Mouse (Mus musculus) adrenal gland (tissue): ENCODE measurements around the gene Aox1.
"Not testable (repeated sequence)": the region's sequence is repeated elsewhere in the genome, so short reads cannot be mapped to it uniquely, and the experiment has no call there.

Source experiments
- intact Hi-C: fragments of 180-260 bp; cut with DNase I; formaldehyde crosslinking; loops from one replicate; pipeline ENCODE4 v1.15.1; 2025
- long read RNA-seq, 2 experiments: library from polyadenylated mRNA; unstranded; transcript quantifications; one replicate each; pipeline ENCODE4 v2.0.0; 2020; ENCODE audit warnings: borderline replicate concordance in 1 of 2; ENCODE audit not compliant: insufficient replicate concordance in 1 of 2

Gene Aox1
- long read RNA-seq, experiment 1, full-length matches to known transcripts: 1 of 12 reads
- long read RNA-seq, experiment 1, partial matches to known transcripts: 10 of 12 reads
- long read RNA-seq, experiment 1, other reads (novel, unspliced or antisense): 1 of 12 reads
- long read RNA-seq, experiment 2, partial matches to known transcripts: 5 of 6 reads
- long read RNA-seq, experiment 2, other reads (novel, unspliced or antisense): 1 of 6 reads

DNA sequence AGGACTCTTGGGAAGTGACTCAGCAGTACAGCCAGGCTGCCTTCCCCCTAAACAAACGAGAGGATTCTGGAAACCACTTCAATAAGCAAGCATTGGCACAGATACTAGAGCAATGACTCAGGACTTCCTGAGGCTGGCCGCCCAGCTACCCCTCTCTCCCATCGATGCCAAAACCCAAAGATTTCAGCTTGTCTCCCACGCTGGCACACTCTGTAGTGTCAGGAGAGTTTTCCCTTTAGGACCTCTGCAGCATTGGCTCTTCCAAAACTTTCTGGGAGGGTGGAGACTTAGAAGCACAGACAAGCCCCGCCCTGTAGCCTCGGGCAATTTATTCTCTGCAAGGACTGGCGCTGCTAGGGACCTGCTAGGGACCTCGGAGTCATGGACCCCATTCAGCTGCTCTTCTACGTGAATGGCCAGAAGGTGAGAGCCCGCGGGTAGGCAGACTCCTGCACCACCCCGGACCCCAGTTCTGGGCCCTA lies at the start of gene Aox1:
TSS of gene Aox1 (plus strand) at position 296 of the 482 bp plus-strand sequence.
- intact Hi-C loops: loop anchor here (10.0 kb wide), 1 partner anchor 605 kb away; no protein-coding TSS in a partner anchor

DNA sequence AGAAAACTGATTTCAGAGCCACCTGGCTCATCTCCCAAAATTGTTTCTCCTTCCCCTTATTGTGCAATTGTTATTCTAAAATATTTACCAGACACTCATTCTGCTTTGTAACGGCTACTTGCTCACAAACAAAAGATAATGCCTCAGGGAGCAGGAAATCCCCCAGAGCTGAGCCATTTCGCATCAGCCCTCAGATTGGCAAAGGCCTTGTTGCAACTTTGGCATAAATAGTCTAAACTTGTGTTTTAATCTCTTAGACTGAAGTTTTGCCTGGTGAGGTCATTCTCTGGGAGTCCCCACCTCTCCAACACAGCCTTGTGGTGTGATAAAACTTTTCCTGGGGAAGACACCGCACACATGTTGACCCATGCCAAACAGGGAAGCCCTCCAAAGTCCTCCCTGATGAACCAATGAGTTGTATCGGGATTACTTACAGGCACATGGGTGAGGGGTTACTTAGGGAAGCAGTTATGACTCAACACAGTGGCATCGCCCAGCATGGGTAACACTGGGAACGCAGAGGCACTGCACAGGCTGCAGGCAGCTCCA lies 40.6 kb upstream of the Aox1 start:
- intact Hi-C loops: no loop called here

- intact Hi-C loops: no loop called here
Observed at GRCm38 (mm10) chr1:57991277-57991676, 38.5 kb upstream of the Aox1 start.

- intact Hi-C loops: no loop called here
Observed at GRCm38 (mm10) chr1:57995432-57996132, 34.1 kb upstream of the Aox1 start, which contains the start of gene Sgo2a. Gene Sgo2a (plus strand): TSS chr1:57995971.

DNA sequence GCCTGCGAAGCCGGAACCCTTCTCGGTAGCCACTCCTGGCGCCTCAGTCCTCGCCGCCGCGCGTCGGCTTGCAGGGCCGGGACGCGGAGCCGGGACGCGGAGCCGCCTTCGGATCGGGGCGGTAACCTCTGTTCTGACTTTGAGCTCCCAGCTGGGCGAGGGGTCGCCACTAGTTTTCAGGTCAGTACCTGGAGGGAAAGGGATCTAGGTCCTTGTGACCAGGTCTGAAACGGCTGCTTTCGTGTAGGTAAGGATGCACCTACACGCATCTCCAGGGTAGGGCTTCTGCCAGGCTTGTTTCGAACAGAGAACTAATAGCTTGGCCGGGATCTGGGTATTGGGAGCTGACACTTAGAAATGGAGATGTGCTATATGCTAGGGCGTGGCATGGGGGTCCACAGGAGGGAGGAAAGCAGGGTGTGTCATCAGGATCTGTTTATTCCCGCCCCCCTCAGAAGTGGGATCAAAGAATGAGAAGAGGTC lies 33.6 kb upstream of the Aox1 start:
- intact Hi-C loops: no loop called here

DNA sequence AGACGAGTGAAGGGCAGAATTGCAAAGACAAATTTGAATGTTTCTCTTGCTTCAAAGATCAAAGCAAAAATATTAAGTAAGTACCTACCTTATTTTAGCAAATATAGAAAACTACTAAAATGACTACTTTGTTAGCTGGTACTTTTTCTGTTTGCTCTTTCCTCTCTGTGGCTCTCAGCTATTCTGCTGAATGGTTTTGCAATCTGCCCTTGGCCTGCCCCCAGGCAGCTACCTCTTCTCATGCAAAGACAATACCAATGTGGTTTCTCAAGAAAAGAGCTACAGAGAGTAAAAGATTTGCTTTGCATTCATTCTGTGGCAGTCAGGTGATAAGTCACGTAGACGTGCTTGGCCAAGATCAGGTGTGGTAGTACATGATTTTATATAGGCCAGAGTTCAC lies 31.6 kb upstream of the Aox1 start:
- intact Hi-C loops: no loop called here

DNA sequence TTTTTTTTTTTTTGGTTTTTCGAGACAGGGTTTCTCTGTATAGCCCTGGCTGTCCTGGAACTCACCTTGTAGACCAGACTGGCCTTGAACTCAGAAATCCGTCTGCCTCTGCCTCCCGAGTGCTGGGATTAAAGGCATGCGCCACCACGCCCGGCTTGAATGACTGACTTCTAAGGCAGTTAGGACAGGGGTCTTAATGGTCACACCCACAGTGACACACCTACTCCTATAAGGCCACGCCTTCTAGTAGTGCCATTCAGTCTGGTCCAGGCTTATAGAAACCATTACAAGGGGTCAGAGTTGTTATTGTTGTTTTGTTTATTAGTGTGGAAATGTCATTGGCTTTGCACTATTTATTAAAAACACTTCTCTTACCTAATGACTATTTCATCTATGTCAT lies 23.3 kb upstream of the Aox1 start:
- intact Hi-C loops: not testable (repeated sequence)

DNA sequence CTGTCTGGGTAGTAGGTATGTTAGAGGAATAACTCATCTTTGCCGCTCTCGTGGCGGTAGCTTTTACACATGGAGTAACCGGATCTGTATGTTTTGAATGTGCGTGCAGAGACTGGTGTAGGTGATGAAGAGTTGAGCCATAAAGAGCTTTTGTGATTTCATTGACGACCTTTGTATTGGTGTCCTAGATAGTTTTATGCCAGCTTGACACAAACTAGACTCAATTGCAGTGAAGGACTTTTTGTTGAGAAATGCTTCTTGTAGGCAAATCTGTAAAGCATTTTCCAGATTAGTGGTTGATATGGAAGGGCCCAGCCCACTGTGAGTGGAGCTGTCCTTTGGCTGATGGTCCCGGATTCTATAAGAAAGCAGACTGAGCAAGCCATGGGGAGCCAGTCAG lies 10.9 kb upstream of the Aox1 start, which contains the start of gene Kctd18:
TSS of gene Kctd18 (minus strand) at position 101 of the 400 bp plus-strand sequence.
- intact Hi-C loops: no loop called here

GRCm38 (mm10) chr1:58027707-58028106 lies 2.0 kb upstream of the Aox1 start:
- intact Hi-C loops: loop anchor here (10.0 kb wide), 1 partner anchor 603 kb away; no protein-coding TSS in a partner anchor

DNA sequence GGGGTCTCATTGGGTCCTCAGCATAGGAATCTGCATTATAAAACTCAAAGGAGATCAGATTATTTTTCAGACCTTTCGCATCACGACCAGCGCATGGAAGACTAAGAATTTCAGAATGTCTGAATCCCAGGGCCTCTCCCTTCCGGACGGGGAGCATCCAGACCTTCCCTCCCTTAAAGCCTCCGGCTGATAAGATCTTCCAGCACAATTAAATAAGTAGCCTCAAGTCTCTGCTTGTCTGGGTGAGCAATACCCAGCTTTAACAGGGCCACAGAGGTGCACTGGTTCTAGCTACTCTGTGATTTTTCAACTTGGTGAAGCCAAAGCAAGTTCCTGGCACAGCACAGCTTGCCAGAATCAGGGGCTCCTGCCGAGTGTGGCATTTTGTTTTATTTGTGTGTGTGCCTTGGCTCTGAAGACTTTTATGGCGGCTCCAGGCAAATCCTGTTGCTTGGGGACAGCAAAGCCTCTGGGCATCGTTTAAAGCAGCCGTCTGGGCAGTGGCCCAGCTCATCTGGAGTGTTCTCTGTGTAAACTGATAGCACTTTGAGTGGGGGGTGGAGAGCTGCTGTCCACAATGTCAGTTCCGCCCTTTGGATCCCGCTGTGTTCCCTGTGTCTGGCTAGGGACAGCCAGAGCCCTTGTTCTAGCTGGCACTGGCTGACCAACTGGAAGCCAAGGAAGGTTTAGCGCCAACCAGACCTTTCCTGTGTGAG lies 583 bp downstream of the Aox1 start:
- intact Hi-C loops: no loop called here

GRCm38 (mm10) chr1:58031160-58031769 lies 1.5 kb downstream of the Aox1 start:
- intact Hi-C loops: no loop called here

- intact Hi-C loops: not testable (repeated sequence)
Observed at GRCm38 (mm10) chr1:58037306-58037705, 7.6 kb downstream of the Aox1 start.

DNA sequence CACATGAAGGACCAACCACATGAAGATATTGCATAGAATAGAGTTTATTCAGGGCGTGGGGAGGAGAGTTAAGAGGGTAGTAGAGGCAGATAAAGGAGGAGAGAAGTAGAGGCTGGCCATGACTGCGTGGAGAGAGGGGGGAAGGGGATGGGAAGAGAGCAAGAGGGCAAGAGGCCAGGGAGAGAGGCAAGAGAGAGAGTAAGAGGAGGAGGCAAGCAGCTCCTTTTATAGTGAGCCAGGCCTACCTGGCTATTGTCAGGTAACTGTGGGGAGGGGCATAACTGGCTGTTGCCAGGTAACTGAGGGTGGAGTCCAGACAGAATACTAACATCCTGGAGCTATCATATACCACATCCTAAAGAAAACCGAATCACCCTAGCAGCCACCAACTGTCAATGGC lies 15.3 kb downstream of the Aox1 start:
- intact Hi-C loops: no loop called here

DNA sequence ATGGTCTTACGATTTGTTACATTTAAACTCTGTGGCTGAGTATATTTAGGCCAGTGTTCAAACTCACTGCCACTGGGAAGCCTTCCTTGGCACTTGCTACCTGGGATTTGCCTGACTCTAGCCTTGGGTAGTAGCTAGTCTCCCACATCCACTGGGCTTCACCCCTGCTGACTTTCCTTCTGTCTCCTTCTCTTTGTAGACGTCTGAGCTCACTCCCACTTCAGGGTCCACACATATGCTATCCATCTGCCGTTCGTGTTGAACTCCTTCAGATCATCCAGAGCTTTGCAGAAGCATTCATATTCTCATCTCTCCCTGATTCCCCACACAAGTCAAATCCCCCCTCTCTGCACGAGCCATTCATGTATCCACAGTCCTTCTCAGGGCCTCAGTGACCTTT lies 15.8 kb downstream of the Aox1 start:
- intact Hi-C loops: no loop called here

DNA sequence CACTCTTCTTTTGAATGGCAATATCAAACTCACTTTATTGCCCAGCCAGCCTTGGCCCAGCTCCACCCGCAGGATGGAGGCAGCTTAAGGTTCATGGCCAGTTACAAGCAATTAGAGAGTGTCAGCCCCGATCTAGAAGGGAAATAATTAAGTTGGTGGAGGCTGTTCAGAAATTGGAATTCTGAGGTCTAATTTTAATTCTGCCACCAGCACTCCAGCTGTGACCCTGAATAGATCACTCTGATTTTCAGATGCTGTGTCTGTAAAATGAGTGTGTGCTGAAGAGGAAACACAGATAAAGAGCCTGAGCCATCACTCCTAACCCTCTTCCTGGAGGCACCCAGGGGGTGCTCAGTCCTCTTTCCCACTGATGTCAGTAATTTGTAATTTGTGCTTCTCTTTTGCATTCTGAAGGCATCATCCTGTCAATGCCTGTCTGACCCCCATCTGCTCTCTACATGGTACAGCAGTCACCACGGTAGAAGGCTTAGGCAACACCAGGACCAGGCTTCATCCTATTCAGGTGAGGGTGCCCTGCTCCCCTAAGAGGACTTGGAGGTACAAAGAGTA lies 17.1 kb downstream of the Aox1 start:
- intact Hi-C loops: no loop called here

- intact Hi-C loops: no loop called here
Observed at GRCm38 (mm10) chr1:58049126-58049525, 19.4 kb downstream of the Aox1 start.

GRCm38 (mm10) chr1:58055598-58055997 lies 25.9 kb downstream of the Aox1 start:
- intact Hi-C loops: no loop called here

- intact Hi-C loops: no loop called here
Observed at GRCm38 (mm10) chr1:58056074-58056807, 26.5 kb downstream of the Aox1 start.

- intact Hi-C loops: no loop called here
Observed at GRCm38 (mm10) chr1:58056939-58057338, 27.2 kb downstream of the Aox1 start.

DNA sequence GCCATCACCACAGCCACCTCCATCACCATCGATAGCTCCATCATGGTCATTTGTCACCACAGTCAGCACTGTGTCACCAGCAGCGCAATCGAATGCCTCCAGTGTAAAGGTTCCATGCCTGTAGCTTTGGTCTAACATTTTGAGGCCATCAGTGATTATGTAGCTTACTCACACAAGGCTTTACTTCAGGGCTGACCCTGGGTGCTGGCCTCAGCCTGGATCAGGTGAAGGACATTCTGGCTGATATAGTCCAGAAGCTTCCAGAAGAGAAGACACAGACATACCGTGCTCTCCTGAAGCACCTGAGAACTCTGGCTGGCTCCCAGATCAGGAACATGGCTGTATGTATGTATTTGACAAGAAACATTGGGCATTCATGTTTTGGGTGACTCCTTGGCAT lies 29.1 kb downstream of the Aox1 start:
- intact Hi-C loops: no loop called here
